ENCODE assay signal across 9 mouse cellular contexts in genomic region chr16:51937298-51937697, GRCm38 (mm10).
A peak's percentile ranks its signal among the peaks of the same experiment; 100 is the strongest.
DNase-seq lines count a peak whose midpoint lies in the region; ATAC-seq and TF ChIP-seq lines count a peak whose summit lies in the region.
"Had no signal": no experiment of that assay in that cellular context is flagged by ENCODE, and none has a peak within 500 bp of the region (broad histone marks: within the 10 kb centered on the region; RNA-seq: fewer than 3 reads in every experiment).

No protein-coding gene starts in this region.

- H3K4me3 ChIP-seq in embryonic facial prominence, embryonic 12.5 days: no peak overlapping the region
- no peak overlapping the region for H3K4me3 ChIP-seq in embryonic facial prominence, embryonic 10.5 days
- no peak overlapping the region for H3K4me3 ChIP-seq in limb, embryonic 14.5 days (replicated peaks; ENCODE audit: low read length)
- H3K4me3 ChIP-seq: midbrain, embryonic 15.5 days had no signal

- no peak overlapping the region for H3K4me2 ChIP-seq in embryonic facial prominence, embryonic 12.5 days (replicated peaks)
- H3K4me2 ChIP-seq in limb, embryonic 14.5 days (replicated peaks; ENCODE audit: low read depth, low read length, severe bottlenecking): no peak overlapping the region
- H3K4me2 ChIP-seq: midbrain, embryonic 15.5 days had no signal

- no peaks in the 10 kb centered on the region for H3K9me3 ChIP-seq in embryonic facial prominence, embryonic 12.5 days
- no peaks in the 10 kb centered on the region for H3K9me3 ChIP-seq in embryonic facial prominence, embryonic 10.5 days
- H3K9me3 ChIP-seq in limb, embryonic 14.5 days (ENCODE audit: control insufficient read depth, low read length): no peaks in the 10 kb centered on the region
- H3K9me3 ChIP-seq: midbrain, embryonic 15.5 days had no signal

- 77% methylated on average over 9 of the region's 9 CpGs for WGBS in embryonic facial prominence, embryonic 12.5 days
- WGBS in embryonic facial prominence, embryonic 10.5 days: 89% methylated on average over 9 of the region's 9 CpGs
- 72% methylated on average over 9 of the region's 9 CpGs for WGBS in limb, embryonic 14.5 days

- no peaks in the 10 kb centered on the region for H3K4me1 ChIP-seq in embryonic facial prominence, embryonic 12.5 days
- H3K4me1 ChIP-seq in embryonic facial prominence, embryonic 10.5 days: no peaks in the 10 kb centered on the region
- no peaks in the 10 kb centered on the region for H3K4me1 ChIP-seq in limb, embryonic 14.5 days (ENCODE audit: control insufficient read depth, insufficient read depth, low read length)
- H3K4me1 ChIP-seq: midbrain, embryonic 15.5 days had no signal

- DNase-seq in embryonic facial prominence, embryonic 10.5 days (ENCODE audit: low spot score): no peak
- peak; percentile 88 for DNase-seq in cerebellum, adult 8-10 months
- DNase-seq in layer of hippocampus, adult 11-12 months (ENCODE audit: low spot score): peak; percentile 73
- DNase-seq in limb, embryonic 14.5 days (ENCODE audit: low spot score): peak; percentile 37
- DNase-seq in adrenal gland, postnatal 4 days (ENCODE audit: low spot score in 2 of 2): no peak
- DNase-seq in kidney, postnatal 36 days: no peak
- DNase-seq in ovary, postnatal 36 days (ENCODE audit: low spot score): no peak

- H3K27me3 ChIP-seq in embryonic facial prominence, embryonic 12.5 days: no peaks in the 10 kb centered on the region
- no peaks in the 10 kb centered on the region for H3K27me3 ChIP-seq in embryonic facial prominence, embryonic 10.5 days (replicated peaks; ENCODE audit: low read depth, poor library complexity, severe bottlenecking)
- H3K27me3 ChIP-seq in limb, embryonic 14.5 days (ENCODE audit: control insufficient read depth, insufficient read depth, low read length): no peaks in the 10 kb centered on the region
- H3K27me3 ChIP-seq: midbrain, embryonic 15.5 days had no signal

- H3K9ac ChIP-seq in embryonic facial prominence, embryonic 12.5 days: no peak overlapping the region
- H3K9ac ChIP-seq in limb, embryonic 14.5 days (ENCODE audit: low read depth, low read length, severe bottlenecking): no peak overlapping the region
- H3K9ac ChIP-seq: midbrain, embryonic 15.5 days had no signal

- no peak for TF ChIP-seq POLR2A in limb, embryonic 14.5 days (IDR thresholded peaks at IDR 0.05; ENCODE audit: borderline replicate concordance, extremely low read depth, insufficient read depth, insufficient read length)

- ATAC-seq in embryonic facial prominence, embryonic 12.5 days (ENCODE audit: insufficient number of reproducible peaks, insufficient read depth, low FRiP score, low TSS enrichment): 0 out of 2 replicates have a peak, but pooled peaks have one; percentile 22
- ATAC-seq in limb, embryonic 14.5 days (ENCODE audit: low FRiP score, low read depth): peak; percentile 47; the same call in 1 of the 2 replicates
- ATAC-seq: midbrain, embryonic 15.5 days had no signal

- no peak overlapping the region for H3K27ac ChIP-seq in embryonic facial prominence, embryonic 12.5 days
- no peak overlapping the region for H3K27ac ChIP-seq in embryonic facial prominence, embryonic 10.5 days (replicated peaks)
- no peak overlapping the region for H3K27ac ChIP-seq in limb, embryonic 14.5 days (replicated peaks; ENCODE audit: low read depth, low read length)
- H3K27ac ChIP-seq: midbrain, embryonic 15.5 days had no signal

- no peaks in the 10 kb centered on the region for H3K36me3 ChIP-seq in embryonic facial prominence, embryonic 12.5 days
- H3K36me3 ChIP-seq in embryonic facial prominence, embryonic 10.5 days (replicated peaks): no peaks in the 10 kb centered on the region
- H3K36me3 ChIP-seq in limb, embryonic 14.5 days (ENCODE audit: control insufficient read depth, insufficient read depth, low read length): no peaks in the 10 kb centered on the region
- H3K36me3 ChIP-seq: midbrain, embryonic 15.5 days had no signal

Comparison
In these comparisons a context has a peak if more than half of its experiments do, and no peak if none do; other contexts are left out.
1. DNase-seq: peak in cerebellum, adult 8-10 months (single experiment), layer of hippocampus, adult 11-12 months (single experiment) and limb, embryonic 14.5 days (single experiment); none in embryonic facial prominence, embryonic 10.5 days (single experiment), adrenal gland, postnatal 4 days (0 of 2), kidney, postnatal 36 days (0 of 2) and ovary, postnatal 36 days (single experiment).